Mouse (Mus musculus) ES-E14 (cell line): ENCODE data around the gene Atl1.
A peak's percentile ranks its signal among the peaks of the same experiment; 100 is the strongest.

ENCODE experiments used
- HCFC1 ChIP-seq: IDR thresholded peaks from 2 replicates; pipeline ENCODE4 v1.6.1; 2012; ENCODE audit warnings: low read length, inconsistent platforms, borderline replicate concordance; ENCODE audit not compliant: insufficient read depth
- MAFK ChIP-seq: IDR thresholded peaks from 2 replicates; pipeline ENCODE4 v1.6.1; 2014; ENCODE audit warnings: mild to moderate bottlenecking, low read depth, low read length, inconsistent platforms; ENCODE audit not compliant: insufficient read depth
- ZC3H11A ChIP-seq: IDR thresholded peaks from 2 replicates; pipeline ENCODE4 v1.6.1; 2012; ENCODE audit warnings: low read depth, mild to moderate bottlenecking, inconsistent platforms, low read length, borderline replicate concordance
- ZNF384 ChIP-seq: IDR thresholded peaks from 2 replicates; pipeline ENCODE4 v1.6.1; 2012; ENCODE audit warnings: low read depth, low read length, inconsistent platforms

- TF ChIP-seq MAFK (no peak), ZNF384 (peak; percentile 61; the same call in 1 of the 2 replicates), HCFC1 (no peak), ZC3H11A (no peak)
These were observed 7.1 kb upstream of the Atl1 start for GRCm38 (mm10) chr12:69885170-69885923.
